Mouse (Mus musculus): ENCODE data around the gene Olfr620.

Gene Olfr620

GRCm38 (mm10) chr7:103612434-103612833 lies at the start of gene Olfr620:
Gene Olfr620 (minus strand): TSS chr7:103612534.
- no peak for DNase-seq

- DNase-seq, result no peak
Measured at GRCm38 (mm10) chr7:103644070-103644469, 31.7 kb upstream of the Olfr620 start.

- DNase-seq, result no peak
Measured at GRCm38 (mm10) chr7:103642602-103643001, 30.3 kb upstream of the Olfr620 start, which contains the start of gene Olfr622. Gene Olfr622 (minus strand): TSS chr7:103642702.

- no peak for DNase-seq
Measured at GRCm38 (mm10) chr7:103636795-103637194, 24.5 kb upstream of the Olfr620 start.

GRCm38 (mm10) chr7:103607425-103607824 lies 4.9 kb downstream of the Olfr620 start:
- DNase-seq, result no peak

- no peak for DNase-seq
Measured at GRCm38 (mm10) chr7:103600275-103600674, 12.1 kb downstream of the Olfr620 start, which contains the start of gene Olfr619. Gene Olfr619 (plus strand): TSS chr7:103600575.

- no peak for DNase-seq
Measured at GRCm38 (mm10) chr7:103589803-103590202, 22.5 kb downstream of the Olfr620 start, which contains the start of gene Olfr618. Gene Olfr618 (plus strand): TSS chr7:103590103.

- no peak for DNase-seq
Measured at GRCm38 (mm10) chr7:103572761-103573160, 39.6 kb downstream of the Olfr620 start, which contains the start of gene Olfr617. Gene Olfr617 (plus strand): TSS chr7:103573061.

- DNase-seq, result no peak
Measured at GRCm38 (mm10) chr7:103569043-103569442, 43.3 kb downstream of the Olfr620 start, which contains the start of gene Olfr616. Gene Olfr616 (minus strand): TSS chr7:103569143.

GRCm38 (mm10) chr7:103555779-103556178 lies 56.6 kb downstream of the Olfr620 start, which contains the start of gene Olfr615:
Gene Olfr615 (plus strand): TSS chr7:103556079.
- no peak for DNase-seq

Data from kidney, adult 8-10 months (tissue).